In the genomic region with DNA sequence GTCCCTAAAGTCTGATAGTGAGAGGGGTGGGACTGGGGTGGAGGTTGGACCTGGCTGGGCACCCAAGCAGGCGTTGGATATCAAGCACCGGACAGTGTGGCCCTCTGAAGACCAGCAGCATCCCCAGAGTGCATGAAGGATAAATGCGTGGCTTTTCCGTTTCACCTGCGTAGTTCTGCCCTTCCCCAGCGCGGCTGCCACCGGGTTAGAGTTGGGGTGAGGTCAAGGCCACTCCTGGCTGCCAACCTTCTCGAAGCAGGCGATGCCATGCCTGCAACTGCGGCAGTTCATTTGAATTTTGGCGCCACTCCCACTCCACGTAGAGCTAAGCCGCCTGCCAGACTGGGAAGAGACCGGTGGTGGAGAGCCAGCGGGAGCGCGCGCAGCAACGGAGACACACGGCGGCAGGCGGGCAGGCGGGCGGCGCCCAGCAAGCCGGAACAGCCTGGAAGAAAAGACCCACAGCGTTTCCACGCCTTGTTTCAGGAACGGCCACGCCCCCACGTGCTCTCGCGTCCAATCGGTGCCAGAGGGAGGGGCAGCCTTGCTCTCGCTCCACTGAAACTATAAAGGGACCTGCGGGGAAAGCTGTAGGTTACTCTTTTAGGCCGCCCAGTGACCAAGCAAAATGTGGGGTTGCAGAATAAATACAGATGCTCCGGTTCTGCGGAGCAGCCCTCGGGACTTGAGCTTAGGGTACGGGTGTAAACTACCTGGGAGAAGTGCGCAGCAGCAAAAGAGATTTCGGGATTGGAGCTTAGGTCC, we compare ENCODE assay signal across 9 mouse cellular contexts. TPM values are rescaled to one million over a fixed set of nuclear protein-coding genes. Genes with fewer than 3 reads are reported as not detected.
DNase-seq lines count a peak whose midpoint lies in the region; ATAC-seq and TF ChIP-seq lines count a peak whose summit lies in the region.
"Not testable (repeated sequence)": the region's sequence is repeated elsewhere in the genome, so short reads cannot be mapped to it uniquely, and the experiment has no call there.
"Had no signal": no experiment of that assay in that cellular context is flagged by ENCODE, and none has a peak within 500 bp of the region (broad histone marks: within the 10 kb centered on the region; RNA-seq: fewer than 3 reads in every experiment).

No protein-coding gene starts in this region.

- TF ChIP-seq CTCF in left cerebral cortex, adult 2 months (IDR thresholded peaks at IDR 0.05), result not testable (repeated sequence)

- not testable (repeated sequence) for H3K36me3 ChIP-seq in embryonic facial prominence, embryonic 10.5 days (replicated peaks); intestine, embryonic 14.5 days (ENCODE audit: control insufficient read depth, insufficient read depth, low read length)

- peak; percentile 95 for ATAC-seq in intestine, embryonic 14.5 days (replicated peaks; ENCODE audit: low FRiP score, low TSS enrichment, low read depth)

- H3K4me2 ChIP-seq in intestine, embryonic 14.5 days (ENCODE audit: low read length), result not testable (repeated sequence)

- H3K27ac ChIP-seq in embryonic facial prominence, embryonic 10.5 days (replicated peaks); intestine, embryonic 14.5 days (ENCODE audit: low read depth): not testable (repeated sequence)
- H3K27ac ChIP-seq in left cerebral cortex, adult 2 months, result peak overlapping the region; percentile 73; the same call in 1 of the 2 replicates

- WGBS in embryonic facial prominence, embryonic 10.5 days, result 62% methylated on average over 44 of the region's 44 CpGs
- WGBS in intestine, embryonic 14.5 days, result 61% methylated on average over 37 of the region's 44 CpGs

- not testable (repeated sequence) for H3K9me3 ChIP-seq in embryonic facial prominence, embryonic 10.5 days; intestine, embryonic 14.5 days (ENCODE audit: control insufficient read depth, low read length)

- not testable (repeated sequence) for H3K9ac ChIP-seq in intestine, embryonic 14.5 days (ENCODE audit: low read length)

- not testable (repeated sequence) for H3K4me1 ChIP-seq in embryonic facial prominence, embryonic 10.5 days; intestine, embryonic 14.5 days (replicated peaks; ENCODE audit: control insufficient read depth, insufficient read depth, low read length)

- not testable (repeated sequence) for H3K27me3 ChIP-seq in embryonic facial prominence, embryonic 10.5 days (replicated peaks; ENCODE audit: low read depth, poor library complexity, severe bottlenecking); intestine, embryonic 14.5 days (replicated peaks; ENCODE audit: control insufficient read depth, insufficient read depth, low read length)

- peak overlapping the region; percentile 37; the same call in 1 of the 2 replicates for H3K4me3 ChIP-seq in embryonic facial prominence, embryonic 10.5 days
- H3K4me3 ChIP-seq in intestine, embryonic 14.5 days (ENCODE audit: low read depth, low read length), result not testable (repeated sequence)
- peak overlapping the region; percentile 52 for H3K4me3 ChIP-seq in left cerebral cortex, adult 2 months

- intact Hi-C loops in left cerebral cortex, adult 2 months (cut with DNase I), result not testable (repeated sequence)

- DNase-seq in adrenal gland, adult 18-20 months (ENCODE audit: low spot score in 2 of 2), result peak; percentile 54 to 61
- DNase-seq in embryonic facial prominence, embryonic 10.5 days (ENCODE audit: low spot score), result peak; percentile 55
- DNase-seq in gastrocnemius, postnatal 4 days (ENCODE audit: low spot score in 2 of 2), result peak; percentile 35 to 69
- peak; percentile 50 for DNase-seq in intestine, embryonic 14.5 days (ENCODE audit: low spot score)
- peak; percentile 68 to 71 for DNase-seq in left cerebral cortex, adult 2 months (ENCODE audit: extremely low spot score in 1 of 2, low spot score in 2 of 2)
- DNase-seq in lung, postnatal 14 days, result peak; percentile 78
- peak; percentile 56 for DNase-seq in ovary, postnatal 14 days (ENCODE audit: low spot score)
- peak; percentile 31 to 39 for DNase-seq in thymus, postnatal 36 days

RNA-seq across cellular contexts. Expression of gene Trim43b, which starts 26.1 kb away (rescaled TPM):
- under 1 TPM; 0.20 to 0.96 TPM for total RNA-seq in adrenal gland, adult 18-20 months (2021)
- not detected in 2 replicates for polyA plus RNA-seq in embryonic facial prominence, embryonic 10.5 days (2016; fragmentation: Nextera tagmentation; extraction: Ambion mirVana)
- total RNA-seq in gastrocnemius, postnatal 4 days (2021), result under 1 TPM in 1 of 2 experiments, not detected in 1; 0.17 TPM
- not detected in 2 replicates for polyA plus RNA-seq in intestine, embryonic 14.5 days (2014; fragmentation: Nextera tagmentation; extraction: Ambion mirVana)
- total RNA-seq in left cerebral cortex, adult 2 months (2021), result under 1 TPM; 0.38 to 0.47 TPM
- polyA plus RNA-seq: small intestine, adult 2 months had no signal
